ENCODE assay signal across 8 mouse cellular contexts in the genomic region with DNA sequence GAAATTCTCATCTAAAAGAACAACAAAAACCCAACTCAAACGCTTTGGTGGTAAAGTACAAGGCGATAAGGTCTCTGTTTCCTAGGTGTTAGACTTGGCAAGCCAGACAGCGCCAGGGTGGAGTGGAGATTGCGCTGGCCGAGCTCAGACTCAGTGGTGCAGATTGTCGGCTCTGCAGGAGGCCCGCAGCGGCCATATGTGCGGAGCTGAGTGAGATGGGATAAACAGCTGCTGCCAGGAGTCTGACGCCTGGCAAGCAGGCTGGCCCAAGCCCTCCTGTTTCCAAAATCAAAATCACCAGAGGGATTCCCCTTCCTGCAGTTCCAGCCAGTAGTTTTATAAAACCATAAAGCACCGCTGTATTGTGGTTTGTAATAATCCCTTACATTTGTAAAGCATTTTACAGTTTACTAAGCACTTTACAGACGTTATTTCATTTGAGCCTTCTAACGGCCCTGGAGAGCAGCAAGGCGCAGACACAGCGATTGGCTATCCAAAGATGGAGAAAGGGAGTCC. TPM values are rescaled to one million over a fixed set of nuclear protein-coding genes. Genes with fewer than 3 reads are reported as not detected.
DNase-seq lines count a peak whose midpoint lies in the region; ATAC-seq and TF ChIP-seq lines count a peak whose summit lies in the region.

No protein-coding gene starts in this region.

- no peaks in the 10 kb centered on the region for H3K36me3 ChIP-seq in kidney, embryonic 15.5 days
- no peaks in the 10 kb centered on the region for H3K36me3 ChIP-seq in forebrain, embryonic 16.5 days (ENCODE audit: control insufficient read depth, insufficient read depth)
- H3K36me3 ChIP-seq in limb, embryonic 10.5 days = no peaks in the 10 kb centered on the region
- H3K36me3 ChIP-seq in neural tube, embryonic 14.5 days (ENCODE audit: control insufficient read depth, insufficient read depth, low read length) = no peaks in the 10 kb centered on the region

- H3K27me3 ChIP-seq in kidney, embryonic 15.5 days = no peaks in the 10 kb centered on the region
- H3K27me3 ChIP-seq in forebrain, embryonic 16.5 days (replicated peaks; ENCODE audit: control insufficient read depth, insufficient read depth, low read length) = no peaks in the 10 kb centered on the region
- no peaks in the 10 kb centered on the region for H3K27me3 ChIP-seq in limb, embryonic 10.5 days (ENCODE audit: low read depth, poor library complexity, severe bottlenecking)
- no peaks in the 10 kb centered on the region for H3K27me3 ChIP-seq in neural tube, embryonic 14.5 days (ENCODE audit: control insufficient read depth, insufficient read depth, low read length)

- no peaks in the 10 kb centered on the region for H3K9me3 ChIP-seq in kidney, embryonic 15.5 days (replicated peaks)
- no peaks in the 10 kb centered on the region for H3K9me3 ChIP-seq in forebrain, embryonic 16.5 days (ENCODE audit: control insufficient read depth, low read length)
- no peaks in the 10 kb centered on the region for H3K9me3 ChIP-seq in limb, embryonic 10.5 days (replicated peaks)
- no peaks in the 10 kb centered on the region for H3K9me3 ChIP-seq in neural tube, embryonic 14.5 days (ENCODE audit: control insufficient read depth, low read length)

- no peak for TF ChIP-seq POLR2A in brain, embryonic 14.5 days (IDR thresholded peaks at IDR 0.05; ENCODE audit: borderline replicate concordance, extremely low read depth, insufficient read depth, insufficient read length, poor library complexity, severe bottlenecking)

- H3K4me1 ChIP-seq in kidney, embryonic 15.5 days = peaks cover 38% of the 10 kb centered on the region
- peaks cover 39% of the 10 kb centered on the region for H3K4me1 ChIP-seq in forebrain, embryonic 16.5 days (replicated peaks; ENCODE audit: control insufficient read depth, insufficient read depth, low read length)
- peaks cover 71% of the 10 kb centered on the region for H3K4me1 ChIP-seq in limb, embryonic 10.5 days
- H3K4me1 ChIP-seq in neural tube, embryonic 14.5 days (ENCODE audit: control insufficient read depth, insufficient read depth, low read length) = peaks cover 15% of the 10 kb centered on the region

- H3K4me3 ChIP-seq in kidney, embryonic 15.5 days (replicated peaks) = no peak overlapping the region
- no peak overlapping the region for H3K4me3 ChIP-seq in forebrain, embryonic 16.5 days (replicated peaks; ENCODE audit: low read length)
- H3K4me3 ChIP-seq in limb, embryonic 10.5 days = peak overlapping the region; percentile 36
- no peak overlapping the region for H3K4me3 ChIP-seq in neural tube, embryonic 14.5 days (ENCODE audit: low read depth, low read length)

- H3K9ac ChIP-seq in kidney, embryonic 15.5 days = no peak overlapping the region
- no peak overlapping the region; the same call in 1 of the 2 replicates for H3K9ac ChIP-seq in forebrain, embryonic 16.5 days (replicated peaks; ENCODE audit: low read depth, low read length)
- no peak overlapping the region; the same call in 1 of the 2 replicates for H3K9ac ChIP-seq in neural tube, embryonic 14.5 days (replicated peaks; ENCODE audit: low read depth, low read length)

- ATAC-seq in kidney, embryonic 15.5 days (replicated peaks; ENCODE audit: low FRiP score) = no peak
- ATAC-seq in forebrain, embryonic 16.5 days = peak; percentile 81
- peak; percentile 46; the same call in 1 of the 2 replicates for ATAC-seq in neural tube, embryonic 14.5 days (ENCODE audit: low read depth)

- peak overlapping the region; percentile 33 for H3K4me2 ChIP-seq in kidney, embryonic 15.5 days
- peak overlapping the region; percentile 45 for H3K4me2 ChIP-seq in forebrain, embryonic 16.5 days (ENCODE audit: low read length)
- H3K4me2 ChIP-seq in neural tube, embryonic 14.5 days (ENCODE audit: low read depth, low read length) = peak overlapping the region; percentile 5; the same call in 1 of the 2 replicates

- no peak for DNase-seq in kidney, adult 9 months
- DNase-seq in brain, embryonic 14.5 days (ENCODE audit: low read depth) = peak; percentile 89
- DNase-seq in limb, embryonic 10.5 days (ENCODE audit: low spot score) = peak; percentile 75
- DNase-seq in MN1 (ENCODE audit: low spot score) = no peak
- no peak for DNase-seq in c-Kit-positive CD71-positive TER-119-positive erythroid progenitor cells, embryonic 14.5 days (ENCODE audit: low spot score)

- TF ChIP-seq CTCF in brain, embryonic 14.5 days (IDR thresholded peaks at IDR 0.05; ENCODE audit: borderline replicate concordance, extremely low read depth, insufficient read depth, insufficient read length) = no peak

- WGBS in kidney, embryonic 15.5 days = 20% methylated on average over 15 of the region's 15 CpGs
- WGBS in forebrain, embryonic 16.5 days = 6% methylated on average over 15 of the region's 15 CpGs
- 8% methylated on average over 15 of the region's 15 CpGs for WGBS in limb, embryonic 10.5 days
- 12% methylated on average over 15 of the region's 15 CpGs for WGBS in neural tube, embryonic 14.5 days

- peak overlapping the region; percentile 45 for H3K27ac ChIP-seq in kidney, embryonic 15.5 days
- peak overlapping the region; percentile 46; the same call in 1 of the 2 replicates for H3K27ac ChIP-seq in forebrain, embryonic 16.5 days (ENCODE audit: low read length)
- peak overlapping the region; percentile 86 for H3K27ac ChIP-seq in limb, embryonic 10.5 days
- H3K27ac ChIP-seq in neural tube, embryonic 14.5 days (ENCODE audit: low read depth, low read length) = no peak overlapping the region; the same call in 1 of the 2 replicates

RNA-seq across cellular contexts. Expression of a gene that starts 18.1 kb away (rescaled TPM):
- polyA plus RNA-seq in kidney, embryonic 15.5 days (2015; fragmentation: Nextera tagmentation; extraction: Ambion mirVana) = 0.47 and 0.98 TPM in 2 replicates
- 0.83 and 1.2 TPM in 2 replicates for polyA plus RNA-seq in brain, embryonic 14.5 days (2012; rRNA removed)
- polyA plus RNA-seq in forebrain, embryonic 16.5 days (2015; fragmentation: Nextera tagmentation; extraction: Ambion mirVana) = 0.67 and 0.98 TPM in 2 replicates
- polyA plus RNA-seq in limb, embryonic 10.5 days (2016; fragmentation: Nextera tagmentation; extraction: Ambion mirVana) = 0.11 and 0.85 TPM in 2 replicates
- polyA plus RNA-seq in neural tube, embryonic 14.5 days (2014; fragmentation: Nextera tagmentation; extraction: Ambion mirVana) = 1.2 and 1.8 TPM in 2 replicates

RNA-seq across cellular contexts. Expression of a gene that starts 21.5 kb away (rescaled TPM):
- 11.8 and 12.3 TPM in 2 replicates for polyA plus RNA-seq in kidney, embryonic 15.5 days (2015; fragmentation: Nextera tagmentation; extraction: Ambion mirVana)
- polyA plus RNA-seq in brain, embryonic 14.5 days (2012; rRNA removed) = 12.1 and 13.5 TPM in 2 replicates
- polyA plus RNA-seq in forebrain, embryonic 16.5 days (2015; fragmentation: Nextera tagmentation; extraction: Ambion mirVana) = 19.6 and 22.0 TPM in 2 replicates
- 4.1 and 6.0 TPM in 2 replicates for polyA plus RNA-seq in limb, embryonic 10.5 days (2016; fragmentation: Nextera tagmentation; extraction: Ambion mirVana)
- 18.3 and 20.2 TPM in 2 replicates for polyA plus RNA-seq in neural tube, embryonic 14.5 days (2014; fragmentation: Nextera tagmentation; extraction: Ambion mirVana)

RNA-seq across cellular contexts. Expression of a gene that starts 21.9 kb away (rescaled TPM):
- 8.2 and 9.2 TPM in 2 replicates for polyA plus RNA-seq in kidney, embryonic 15.5 days (2015; fragmentation: Nextera tagmentation; extraction: Ambion mirVana)
- 8.4 and 9.1 TPM in 2 replicates for polyA plus RNA-seq in brain, embryonic 14.5 days (2012; rRNA removed)
- polyA plus RNA-seq in forebrain, embryonic 16.5 days (2015; fragmentation: Nextera tagmentation; extraction: Ambion mirVana) = 7.4 and 8.4 TPM in 2 replicates
- polyA plus RNA-seq in limb, embryonic 10.5 days (2016; fragmentation: Nextera tagmentation; extraction: Ambion mirVana) = 10.1 and 10.2 TPM in 2 replicates
- polyA plus RNA-seq in neural tube, embryonic 14.5 days (2014; fragmentation: Nextera tagmentation; extraction: Ambion mirVana) = 7.7 and 7.9 TPM in 2 replicates

Comparison
In these comparisons a context has a peak if more than half of its experiments do, and no peak if none do; other contexts are left out.
1. DNase-seq: peak in brain, embryonic 14.5 days (single experiment) and limb, embryonic 10.5 days (single experiment); none in kidney, adult 9 months (single experiment), MN1 (single experiment) and c-Kit-positive CD71-positive TER-119-positive erythroid progenitor cells, embryonic 14.5 days (single experiment).
2. Peak in every context shown above with its lines, with median percentiles within 50 percentile points of each other: H3K4me2 ChIP-seq.